Mouse (Mus musculus): ENCODE results near the gene Umps.

GRCm38 (mm10) chr16:34004128-34004578 is 37.3 kb upstream of the Umps start:
- TF ChIP-seq CTCF (IDR thresholded peaks at IDR 0.05 in 2 of 3, conservative IDR thresholded peaks at IDR 0.05 in 1 of 3; ENCODE audit: control insufficient read depth in 1 of 3, insufficient read depth in 1 of 3, low read depth in 2 of 3, low read length in 3 of 3, poor library complexity in 1 of 3, severe bottlenecking in 1 of 3) (no peak), MAX (IDR thresholded peaks at IDR 0.05; ENCODE audit: low read length) (no peak), TCF12 (IDR thresholded peaks at IDR 0.05; ENCODE audit: low read depth, low read length) (no peak), E2F4 (IDR thresholded peaks at IDR 0.05; ENCODE audit: borderline replicate concordance, low read depth, low read length) (no peak), POLR2AphosphoS2 (IDR thresholded peaks at IDR 0.05; ENCODE audit: low read length) (no peak), HCFC1 (IDR thresholded peaks at IDR 0.05; ENCODE audit: low read depth, low read length) (no peak), POLR2A (IDR thresholded peaks at IDR 0.05; ENCODE audit: control insufficient read depth in 1 of 2, insufficient read depth in 1 of 2, low read depth in 1 of 2, low read length in 2 of 2, poor library complexity in 1 of 2) (no peak), ZMIZ1 (IDR thresholded peaks at IDR 0.05; ENCODE audit: low read depth, low read length) (no peak), KAT2A (conservative IDR thresholded peaks at IDR 0.05; ENCODE audit: low read depth, low read length) (no peak), ZKSCAN1 (IDR thresholded peaks at IDR 0.05; ENCODE audit: low read depth, low read length) (no peak)

Data from MEL (cell line).